Mouse (Mus musculus) spleen, adult 2 months (tissue): Measurements from ENCODE around the gene Rhbdl2.

Source experiments
- CTCF ChIP-seq: fragments of 200-500 bp; IDR thresholded peaks from 2 replicates; pipeline ENCODE4 v1.5.1; 2011; ENCODE audit warnings: mild to moderate bottlenecking, inconsistent platforms; ENCODE audit not compliant: insufficient read depth, insufficient read length, insufficient replicate concordance; ENCODE audit errors: extremely low read depth
- POLR2A ChIP-seq: fragments of 200-500 bp; IDR thresholded peaks from 2 replicates; pipeline ENCODE4 v1.6.1; 2011; ENCODE audit warnings: low read depth, low read length, inconsistent platforms

DNA sequence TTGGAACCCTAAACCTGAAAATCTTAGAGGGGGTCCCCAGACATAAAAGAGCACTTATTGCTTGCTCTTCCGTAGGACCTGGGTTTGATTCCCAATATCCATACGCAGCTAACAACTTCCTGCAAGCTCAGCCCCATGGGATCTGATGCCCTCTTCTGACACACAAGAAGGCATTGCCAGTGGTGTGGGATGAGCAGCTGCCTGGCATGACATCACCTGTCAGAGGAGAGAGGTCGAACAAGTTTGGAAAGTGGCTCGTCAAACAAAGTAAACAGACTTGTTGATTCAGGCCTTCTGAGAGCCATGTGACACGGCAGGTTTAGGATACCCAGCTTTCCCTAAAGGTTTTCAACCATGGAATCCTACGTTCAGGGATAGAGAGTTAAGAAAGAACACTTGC is 22.6 kb upstream of the Rhbdl2 start:
- no peak for TF ChIP-seq CTCF
- TF ChIP-seq POLR2A: no peak
